Comparison of ENCODE assay signal across 8 mouse cellular contexts in genomic region chr11:85334778-85335177, GRCm38 (mm10). TPM values are rescaled to one million over a fixed set of nuclear protein-coding genes. Genes with fewer than 3 reads are reported as not detected.
DNase-seq lines count a peak whose midpoint lies in the region; ATAC-seq and TF ChIP-seq lines count a peak whose summit lies in the region.

No protein-coding gene starts in this region.

- no peaks in the 10 kb centered on the region for H3K79me3 ChIP-seq in C2C12 (ENCODE audit: low read depth)

- peaks cover 62% of the 10 kb centered on the region for H3K36me3 ChIP-seq in kidney, embryonic 14.5 days (ENCODE audit: control insufficient read depth, insufficient read depth, low read length)
- peaks cover 13% of the 10 kb centered on the region for H3K36me3 ChIP-seq in C2C12 (ENCODE audit: control insufficient read depth, insufficient read depth)

- no peak overlapping the region for H3K4me2 ChIP-seq in kidney, embryonic 14.5 days (replicated peaks; ENCODE audit: low read depth, low read length)

- 51% methylated on average over 4 of the region's 4 CpGs for WGBS in kidney, embryonic 14.5 days

- no peaks in the 10 kb centered on the region for H3K27me3 ChIP-seq in kidney, embryonic 14.5 days (ENCODE audit: control insufficient read depth, insufficient read depth, low read length)
- H3K27me3 ChIP-seq in C2C12 (ENCODE audit: control insufficient read depth, insufficient read depth, insufficient read length) = no peaks in the 10 kb centered on the region

- H3K4me3 ChIP-seq in kidney, embryonic 14.5 days (ENCODE audit: low read length) = no peak overlapping the region
- H3K4me3 ChIP-seq in C2C12 (ENCODE audit: insufficient read depth, poor library complexity, severe bottlenecking) = no peak overlapping the region

- peak; percentile 46 for DNase-seq in kidney, adult 11 months
- peak; percentile 69 to 88 for DNase-seq in adrenal gland, adult (ENCODE audit: inconsistent age in 2 of 2, low spot score in 1 of 2)
- DNase-seq in embryo, embryonic 10 days (ENCODE audit: low spot score) = peak; percentile 54
- peak; percentile 68 for DNase-seq in heart, postnatal 4 days
- DNase-seq in urinary bladder, postnatal 14 days (ENCODE audit: low spot score) = peak; percentile 48

- no peak overlapping the region for H3K9ac ChIP-seq in kidney, embryonic 14.5 days (ENCODE audit: low read depth, low read length)

- no peak overlapping the region for H3ac ChIP-seq in C2C12 (ENCODE audit: control insufficient read depth, insufficient read length, low read depth)

- H3K79me2 ChIP-seq in C2C12 (ENCODE audit: control insufficient read depth, insufficient read depth) = peaks cover 17% of the 10 kb centered on the region

- no peaks in the 10 kb centered on the region for H3K9me3 ChIP-seq in kidney, embryonic 14.5 days (ENCODE audit: control insufficient read depth, low read length)

- no peak overlapping the region for H3K27ac ChIP-seq in kidney, embryonic 14.5 days (ENCODE audit: low read depth, low read length)

- TF ChIP-seq CTCF in C2C12 (IDR thresholded peaks at IDR 0.05; ENCODE audit: control insufficient read depth, insufficient read depth, insufficient read length) = peak; percentile 54

- no peak for ATAC-seq in kidney, embryonic 14.5 days (ENCODE audit: low FRiP score, low TSS enrichment)
- ATAC-seq in megakaryocyte progenitor cell, adult 5-6 weeks (replicated peaks; ENCODE audit: poor library complexity) = peak; percentile 50

- H3K4me1 ChIP-seq in kidney, embryonic 14.5 days (ENCODE audit: control insufficient read depth, insufficient read depth, low read length) = no peaks in the 10 kb centered on the region

TF ChIP-seq in C2C12, 6 proteins besides CTCF, POLR2A, EP300 and RAD21:
- TF ChIP-seq CEBPB (IDR thresholded peaks at IDR 0.05; ENCODE audit: low read depth) (no peak), MYOG (IDR thresholded peaks at IDR 0.05; ENCODE audit: control insufficient read depth, extremely low read depth, insufficient read length) (no peak), USF1 (IDR thresholded peaks at IDR 0.05; ENCODE audit: low read depth) (no peak), MYOD1 (IDR thresholded peaks at IDR 0.05; ENCODE audit: control insufficient read depth, insufficient read length, low read depth) (no peak), FOSL1 (IDR thresholded peaks at IDR 0.05; ENCODE audit: insufficient read depth, low read length, poor library complexity, severe bottlenecking) (no peak), MAX (IDR thresholded peaks at IDR 0.05) (no peak)

RNA-seq across cellular contexts. Expression of gene Bcas3, which starts 18.2 kb away (rescaled TPM):
- polyA plus RNA-seq in kidney, embryonic 14.5 days (2014; fragmentation: Nextera tagmentation; extraction: Ambion mirVana) = 22.7 and 30.6 TPM in 2 replicates
- polyA plus RNA-seq in C2C12 (2012; fragmentation: generic; extraction: Trizol) = 11.1 TPM
- 10 to 100 TPM; 24.4 to 24.7 TPM for total RNA-seq in heart, postnatal 4 days (2021)
- 14.6 and 22.1 TPM in 2 replicates for total RNA-seq in megakaryocyte progenitor cell, adult 5-6 weeks (2015)
- 14.3 and 19.8 TPM in 2 replicates for total RNA-seq in megakaryocyte progenitor cell, adult 5-6 weeks (2017)

RNA-seq across cellular contexts. Expression of gene Ppm1d, which starts 23.7 kb away (rescaled TPM):
- polyA plus RNA-seq in kidney, embryonic 14.5 days (2014; fragmentation: Nextera tagmentation; extraction: Ambion mirVana) = 18.0 and 22.1 TPM in 2 replicates
- 7.5 TPM for polyA plus RNA-seq in C2C12 (2012; fragmentation: generic; extraction: Trizol)
- total RNA-seq in heart, postnatal 4 days (2021) = 10 to 100 TPM; 16.2 to 16.8 TPM
- total RNA-seq in megakaryocyte progenitor cell, adult 5-6 weeks (2015) = 27.7 and 31.8 TPM in 2 replicates
- total RNA-seq in megakaryocyte progenitor cell, adult 5-6 weeks (2017) = 12.4 and 13.4 TPM in 2 replicates
